Mouse (Mus musculus): ENCODE data around the gene 2410131K14Rik. TPM values are rescaled to one million over a fixed set of nuclear protein-coding genes. Genes with fewer than 3 reads are reported as not detected.
A peak's percentile ranks its signal among the peaks of the same experiment; 100 is the strongest.

Gene 2410131K14Rik
- polyA plus RNA-seq, 1 experiment from 2014 or later, result 17.6 TPM

- ATAC-seq (ENCODE audit: low FRiP score, low TSS enrichment) (no peak), DNase-seq (no peak)
- H3K27me3 ChIP-seq (ENCODE audit: control insufficient read depth, insufficient read depth, low read length), result no peaks in the 10 kb centered on the region
- 77% methylated on average over 9 of the region's 9 CpGs for WGBS
- no peak overlapping the region for H3K27ac ChIP-seq (replicated peaks; ENCODE audit: low read depth, low read length)
- no peak overlapping the region for H3K4me2 ChIP-seq (ENCODE audit: low read length)
- H3K4me3 ChIP-seq (replicated peaks; ENCODE audit: low read depth, low read length), result no peak overlapping the region
- H3K4me1 ChIP-seq (ENCODE audit: control insufficient read depth, insufficient read depth, low read length), result no peaks in the 10 kb centered on the region
- no peak overlapping the region for H3K9ac ChIP-seq (replicated peaks; ENCODE audit: low read length)
- H3K9me3 ChIP-seq (ENCODE audit: control insufficient read depth, low read length), result no peaks in the 10 kb centered on the region
- peaks cover 66% of the 10 kb centered on the region for H3K36me3 ChIP-seq (ENCODE audit: control insufficient read depth, insufficient read depth, low read length)
Measured at GRCm38 (mm10) chr5:118223142-118223757, 21.8 kb upstream of the 2410131K14Rik start.

DNA sequence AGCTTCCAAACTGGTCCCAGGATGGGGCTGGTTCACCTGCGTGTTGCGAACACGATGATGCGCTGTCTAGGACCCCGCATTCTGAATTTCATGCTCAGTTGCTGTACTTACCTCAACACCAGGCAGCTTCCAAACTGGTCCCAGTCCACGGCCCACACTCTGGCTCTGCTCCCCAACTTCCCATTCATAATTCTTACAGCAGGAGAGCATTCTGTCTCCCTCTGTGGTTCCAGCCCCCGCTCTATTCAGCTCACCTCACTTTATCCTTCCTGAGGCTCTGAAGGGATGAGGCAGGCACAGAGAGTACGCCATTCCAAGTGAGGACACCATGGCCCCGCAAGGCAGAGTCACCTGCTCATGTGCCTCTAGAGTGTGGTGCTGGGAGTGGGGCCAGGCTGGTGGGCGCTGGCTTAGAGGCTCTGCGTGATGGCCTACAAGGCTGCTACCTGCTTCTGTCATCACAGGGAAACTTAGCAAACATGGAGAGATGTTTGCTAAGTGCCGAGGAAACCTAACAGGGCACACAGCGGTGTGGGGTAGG, 14.9 kb upstream of the 2410131K14Rik start:
- no peak overlapping the region for H3K4me3 ChIP-seq (replicated peaks; ENCODE audit: low read depth, low read length)
- H3K9ac ChIP-seq (replicated peaks; ENCODE audit: low read length), result no peak overlapping the region
- H3K27me3 ChIP-seq (ENCODE audit: control insufficient read depth, insufficient read depth, low read length), result no peaks in the 10 kb centered on the region
- H3K36me3 ChIP-seq (ENCODE audit: control insufficient read depth, insufficient read depth, low read length), result peaks cover 91% of the 10 kb centered on the region
- DNase-seq, result no peak
- H3K4me1 ChIP-seq (ENCODE audit: control insufficient read depth, insufficient read depth, low read length), result no peaks in the 10 kb centered on the region
- no peak for ATAC-seq (ENCODE audit: low FRiP score, low TSS enrichment)
- no peaks in the 10 kb centered on the region for H3K9me3 ChIP-seq (ENCODE audit: control insufficient read depth, low read length)
- 94% methylated on average over 13 of the region's 13 CpGs for WGBS
- no peak overlapping the region for H3K27ac ChIP-seq (replicated peaks; ENCODE audit: low read depth, low read length)
- H3K4me2 ChIP-seq (ENCODE audit: low read length), result no peak overlapping the region

DNA sequence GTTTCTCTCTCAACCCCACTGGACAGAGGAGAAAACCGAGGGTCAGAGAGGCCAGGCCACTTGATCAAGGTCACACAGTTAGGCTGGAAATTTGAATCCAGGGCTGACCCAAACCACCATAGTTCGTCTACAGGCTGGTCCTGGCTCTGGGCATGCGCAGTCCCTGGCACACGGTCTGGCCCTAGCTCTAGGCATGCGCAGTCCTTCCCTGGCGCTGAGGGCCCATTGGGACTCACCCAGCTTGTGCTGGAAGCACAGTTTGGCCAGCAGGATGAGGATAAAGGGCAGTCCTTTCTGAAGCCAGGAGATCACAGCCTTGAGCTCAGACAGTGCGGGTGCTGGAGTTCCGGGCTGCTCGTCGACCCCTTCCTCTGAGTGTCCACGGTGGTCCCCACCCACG, 8.1 kb upstream of the 2410131K14Rik start:
- Histone ChIP-seq H3K9me3 (ENCODE audit: control insufficient read depth, low read length) (no peaks in the 10 kb centered on the region), H3K9ac (replicated peaks; ENCODE audit: low read length) (no peak overlapping the region), H3K36me3 (ENCODE audit: control insufficient read depth, insufficient read depth, low read length) (peaks cover 84% of the 10 kb centered on the region), H3K27ac (replicated peaks; ENCODE audit: low read depth, low read length) (no peak overlapping the region), H3K4me2 (ENCODE audit: low read length) (no peak overlapping the region), H3K4me3 (replicated peaks; ENCODE audit: low read depth, low read length) (no peak overlapping the region), H3K4me1 (ENCODE audit: control insufficient read depth, insufficient read depth, low read length) (no peaks in the 10 kb centered on the region), H3K27me3 (ENCODE audit: control insufficient read depth, insufficient read depth, low read length) (no peaks in the 10 kb centered on the region)
- whole genome bisulfite sequencing, result 83% methylated on average over 12 of the region's 12 CpGs
- ATAC-seq (ENCODE audit: low FRiP score, low TSS enrichment) (no peak), DNase-seq (no peak)

- Histone ChIP-seq H3K9ac (replicated peaks; ENCODE audit: low read length) (no peak overlapping the region), H3K4me1 (ENCODE audit: control insufficient read depth, insufficient read depth, low read length) (peaks cover 9% of the 10 kb centered on the region), H3K4me3 (replicated peaks; ENCODE audit: low read depth, low read length) (no peak overlapping the region), H3K27me3 (ENCODE audit: control insufficient read depth, insufficient read depth, low read length) (no peaks in the 10 kb centered on the region), H3K9me3 (ENCODE audit: control insufficient read depth, low read length) (no peaks in the 10 kb centered on the region), H3K4me2 (ENCODE audit: low read length) (no peak overlapping the region), H3K36me3 (ENCODE audit: control insufficient read depth, insufficient read depth, low read length) (peaks cover 71% of the 10 kb centered on the region), H3K27ac (replicated peaks; ENCODE audit: low read depth, low read length) (no peak overlapping the region)
- WGBS, result 91% methylated on average over 12 of the region's 12 CpGs
- no peak for DNase-seq
- ATAC-seq (ENCODE audit: low FRiP score, low TSS enrichment), result no peak
Measured at GRCm38 (mm10) chr5:118239671-118240070, 5.4 kb upstream of the 2410131K14Rik start.

DNA sequence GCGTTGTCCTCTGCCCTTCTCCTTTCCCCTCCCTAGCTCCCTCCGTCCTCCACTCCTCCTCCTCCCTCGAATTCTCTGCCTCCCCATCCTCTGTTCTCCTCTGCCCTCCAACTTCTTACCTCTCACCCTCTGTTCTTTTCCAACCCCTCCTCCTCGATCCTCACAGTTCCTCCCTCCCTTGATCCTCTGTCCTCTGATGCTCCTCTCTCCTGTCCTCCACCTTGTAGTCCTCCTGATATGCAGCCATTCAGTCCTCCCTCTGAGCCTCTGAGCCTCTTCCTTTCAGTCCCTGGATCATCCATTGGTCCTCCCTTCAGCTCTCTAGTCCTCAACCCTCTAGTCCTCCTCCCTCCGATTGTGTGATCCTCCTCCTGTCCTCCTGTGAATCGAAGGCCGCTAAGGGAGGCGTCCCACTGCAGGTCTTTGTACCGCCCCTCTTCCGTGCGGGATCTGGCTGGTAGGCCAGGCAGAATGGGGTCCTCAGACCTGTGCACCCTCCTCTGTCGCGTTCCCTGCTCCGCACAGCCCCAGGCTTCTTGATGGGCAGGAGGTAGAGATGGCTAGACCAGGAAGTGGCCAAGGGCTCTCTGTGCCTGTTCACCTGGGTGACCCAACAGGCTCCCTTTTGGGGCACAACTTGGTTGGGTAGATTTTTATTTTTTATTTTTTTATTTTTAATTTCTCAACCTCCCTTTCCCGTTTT, 730 bp downstream of the 2410131K14Rik start:
- Histone ChIP-seq H3K9me3 (ENCODE audit: control insufficient read depth, low read length) (no peaks in the 10 kb centered on the region), H3K4me2 (ENCODE audit: low read length) (peak overlapping the region; percentile 74), H3K9ac (replicated peaks; ENCODE audit: low read length) (peak overlapping the region; percentile 60), H3K4me1 (ENCODE audit: control insufficient read depth, insufficient read depth, low read length) (peaks cover 24% of the 10 kb centered on the region), H3K27ac (replicated peaks; ENCODE audit: low read depth, low read length) (peak overlapping the region; percentile 68), H3K36me3 (ENCODE audit: control insufficient read depth, insufficient read depth, low read length) (peaks cover 30% of the 10 kb centered on the region), H3K27me3 (ENCODE audit: control insufficient read depth, insufficient read depth, low read length) (no peaks in the 10 kb centered on the region), H3K4me3 (replicated peaks; ENCODE audit: low read depth, low read length) (peak overlapping the region; percentile 73)
- ATAC-seq (ENCODE audit: low FRiP score, low TSS enrichment) (no peak), DNase-seq (peak; percentile 34)
- WGBS, result 6% methylated on average over 15 of the region's 15 CpGs

GRCm38 (mm10) chr5:118247378-118247777, 2.4 kb downstream of the 2410131K14Rik start:
- no peak overlapping the region for H3K4me2 ChIP-seq (ENCODE audit: low read length)
- H3K9me3 ChIP-seq (ENCODE audit: control insufficient read depth, low read length), result no peaks in the 10 kb centered on the region
- ATAC-seq (ENCODE audit: low FRiP score, low TSS enrichment) (no peak), DNase-seq (no peak)
- H3K4me1 ChIP-seq (ENCODE audit: control insufficient read depth, insufficient read depth, low read length), result peaks cover 24% of the 10 kb centered on the region
- whole genome bisulfite sequencing, result 96% methylated on average over 8 of the region's 8 CpGs
- H3K36me3 ChIP-seq (ENCODE audit: control insufficient read depth, insufficient read depth, low read length), result peaks cover 16% of the 10 kb centered on the region
- no peak overlapping the region for H3K9ac ChIP-seq (replicated peaks; ENCODE audit: low read length)
- H3K27ac ChIP-seq (replicated peaks; ENCODE audit: low read depth, low read length), result no peak overlapping the region
- H3K27me3 ChIP-seq (ENCODE audit: control insufficient read depth, insufficient read depth, low read length), result no peaks in the 10 kb centered on the region
- no peak overlapping the region for H3K4me3 ChIP-seq (replicated peaks; ENCODE audit: low read depth, low read length)

DNA sequence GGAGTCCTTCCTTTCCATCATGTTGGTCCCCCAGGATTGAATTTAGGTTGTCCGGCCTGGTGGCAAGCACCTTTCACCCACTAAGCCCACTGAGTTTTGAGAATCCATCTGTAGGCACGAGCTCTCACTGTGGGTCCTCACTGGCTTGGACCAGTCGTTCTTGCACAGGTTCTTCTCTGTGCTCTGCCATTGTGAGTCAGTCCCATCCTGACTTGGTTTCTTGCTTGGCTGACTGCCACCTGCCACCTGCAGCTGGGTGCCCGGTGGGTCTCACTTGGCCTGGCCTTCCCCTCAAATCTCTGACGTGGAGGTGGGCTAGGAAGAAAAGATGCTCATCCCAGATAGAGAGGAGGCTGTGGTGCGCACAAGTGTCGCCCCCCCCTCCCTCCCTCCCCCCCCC, 6.0 kb downstream of the 2410131K14Rik start:
- no peak for ATAC-seq (ENCODE audit: low FRiP score, low TSS enrichment)
- H3K27ac ChIP-seq (replicated peaks; ENCODE audit: low read depth, low read length), result no peak overlapping the region

GRCm38 (mm10) chr5:118253551-118253950, 8.5 kb downstream of the 2410131K14Rik start:
- WGBS, result 89% methylated on average over 3 of the region's 3 CpGs
- DNase-seq, result no peak
- no peaks in the 10 kb centered on the region for H3K27me3 ChIP-seq (ENCODE audit: control insufficient read depth, insufficient read depth, low read length)
- no peak overlapping the region for H3K9ac ChIP-seq (replicated peaks; ENCODE audit: low read length)
- H3K4me3 ChIP-seq (replicated peaks; ENCODE audit: low read depth, low read length), result no peak overlapping the region
- peaks cover 35% of the 10 kb centered on the region for H3K36me3 ChIP-seq (ENCODE audit: control insufficient read depth, insufficient read depth, low read length)
- H3K4me1 ChIP-seq (ENCODE audit: control insufficient read depth, insufficient read depth, low read length), result no peaks in the 10 kb centered on the region
- no peaks in the 10 kb centered on the region for H3K9me3 ChIP-seq (ENCODE audit: control insufficient read depth, low read length)
- ATAC-seq (ENCODE audit: low FRiP score, low TSS enrichment), result no peak
- H3K4me2 ChIP-seq (ENCODE audit: low read length), result no peak overlapping the region
- no peak overlapping the region for H3K27ac ChIP-seq (replicated peaks; ENCODE audit: low read depth, low read length)

More for the DNA sequence above, 6.0 kb downstream of the 2410131K14Rik start:
- Histone ChIP-seq H3K27me3 (ENCODE audit: control insufficient read depth, insufficient read depth, low read length) (no peaks in the 10 kb centered on the region), H3K9ac (replicated peaks; ENCODE audit: low read length) (no peak overlapping the region), H3K36me3 (ENCODE audit: control insufficient read depth, insufficient read depth, low read length) (peaks cover 14% of the 10 kb centered on the region; the same call in 1 of the 2 replicates), H3K9me3 (ENCODE audit: control insufficient read depth, low read length) (no peaks in the 10 kb centered on the region), H3K4me1 (ENCODE audit: control insufficient read depth, insufficient read depth, low read length) (peaks cover 12% of the 10 kb centered on the region), H3K4me3 (replicated peaks; ENCODE audit: low read depth, low read length) (no peak overlapping the region), H3K4me2 (ENCODE audit: low read length) (no peak overlapping the region)
- 82% methylated on average over 7 of the region's 7 CpGs for WGBS
- no peak for DNase-seq

- H3K36me3 ChIP-seq (ENCODE audit: control insufficient read depth, insufficient read depth, low read length), result peaks cover 59% of the 10 kb centered on the region
- WGBS, result 95% methylated on average over 4 of the region's 4 CpGs
Measured at GRCm38 (mm10) chr5:118256981-118257380, 12.0 kb downstream of the 2410131K14Rik start.

More at GRCm38 (mm10) chr5:118256981-118257380, 12.0 kb downstream of the 2410131K14Rik start:
- H3K27ac ChIP-seq (replicated peaks; ENCODE audit: low read depth, low read length), result no peak overlapping the region
- H3K4me2 ChIP-seq (ENCODE audit: low read length), result no peak overlapping the region
- no peaks in the 10 kb centered on the region for H3K27me3 ChIP-seq (ENCODE audit: control insufficient read depth, insufficient read depth, low read length)
- H3K9me3 ChIP-seq (ENCODE audit: control insufficient read depth, low read length), result no peaks in the 10 kb centered on the region
- DNase-seq (no peak), ATAC-seq (ENCODE audit: low FRiP score, low TSS enrichment) (no peak)
- no peak overlapping the region for H3K4me3 ChIP-seq (replicated peaks; ENCODE audit: low read depth, low read length)
- no peak overlapping the region for H3K9ac ChIP-seq (replicated peaks; ENCODE audit: low read length)
- no peaks in the 10 kb centered on the region for H3K4me1 ChIP-seq (ENCODE audit: control insufficient read depth, insufficient read depth, low read length)

Data from midbrain, embryonic 14.5 days (tissue).